ENCODE assay signal across 7 mouse cellular contexts in genomic region chr8:83652030-83652743, GRCm38 (mm10). TPM values are rescaled to one million over a fixed set of nuclear protein-coding genes. Genes with fewer than 3 reads are reported as not detected.
A peak's percentile ranks its signal among the peaks of the same experiment; 100 is the strongest.
DNase-seq lines count a peak whose midpoint lies in the region; ATAC-seq lines count a peak whose summit lies in the region.

TSS of gene Gipc1 (plus strand) at chr8:83652677.

- H3K9me3 ChIP-seq in intestine, embryonic 16.5 days (ENCODE audit: control insufficient read depth, low read length), result no peaks in the 10 kb centered on the region
- H3K9me3 ChIP-seq in midbrain, embryonic 11.5 days (ENCODE audit: control insufficient read depth, low read length), result no peaks in the 10 kb centered on the region

- H3K9ac ChIP-seq in intestine, embryonic 16.5 days (ENCODE audit: low read depth, low read length), result peak within 1 kb of the TSS; percentile 85
- H3K9ac ChIP-seq in midbrain, embryonic 11.5 days (ENCODE audit: low read length), result peak within 1 kb of the TSS; percentile 88

- H3K36me3 ChIP-seq in intestine, embryonic 16.5 days (ENCODE audit: control insufficient read depth, insufficient read depth, low read length), result no peaks in the 10 kb centered on the region
- no peaks in the 10 kb centered on the region for H3K36me3 ChIP-seq in midbrain, embryonic 11.5 days (ENCODE audit: control insufficient read depth, insufficient read depth, low read length)

- peaks cover 13% of the 10 kb centered on the region for H3K4me1 ChIP-seq in intestine, embryonic 16.5 days (ENCODE audit: control insufficient read depth, insufficient read depth, low read length)
- peaks cover 14% of the 10 kb centered on the region for H3K4me1 ChIP-seq in midbrain, embryonic 11.5 days (ENCODE audit: control insufficient read depth, insufficient read depth, low read length)

- ATAC-seq in intestine, embryonic 16.5 days, result peak; percentile 96
- ATAC-seq in midbrain, embryonic 11.5 days (ENCODE audit: low FRiP score), result peak; percentile 97

- peak within 1 kb of the TSS; percentile 80 for H3K27ac ChIP-seq in intestine, embryonic 16.5 days (ENCODE audit: low read length)
- H3K27ac ChIP-seq in midbrain, embryonic 11.5 days (ENCODE audit: low read depth, low read length), result peak within 1 kb of the TSS; percentile 80

- no peaks in the 10 kb centered on the region for H3K27me3 ChIP-seq in intestine, embryonic 16.5 days (replicated peaks; ENCODE audit: control insufficient read depth, insufficient read depth, low read length)
- H3K27me3 ChIP-seq in midbrain, embryonic 11.5 days (ENCODE audit: control insufficient read depth, insufficient read depth, low read length), result no peaks in the 10 kb centered on the region

- peak within 1 kb of the TSS; percentile 76 for H3K4me3 ChIP-seq in intestine, embryonic 16.5 days (ENCODE audit: low read length)
- peak within 1 kb of the TSS; percentile 72 for H3K4me3 ChIP-seq in midbrain, embryonic 11.5 days (ENCODE audit: low read depth, low read length)

- H3K4me2 ChIP-seq in intestine, embryonic 16.5 days (ENCODE audit: low read depth, low read length), result peak within 1 kb of the TSS; percentile 91
- H3K4me2 ChIP-seq in midbrain, embryonic 11.5 days, result peak within 1 kb of the TSS; percentile 92

- peak; percentile 96 for DNase-seq in adrenal gland, adult 8-10 months
- DNase-seq in embryo, embryonic 9.5 days (ENCODE audit: extremely low spot score), result peak; percentile 98
- peak; percentile 88 to 94 for DNase-seq in gastrocnemius, postnatal 4 days (ENCODE audit: low spot score in 2 of 2)
- DNase-seq in left cerebral cortex, postnatal 36 days (ENCODE audit: low spot score in 2 of 2), result peak; percentile 95 to 96
- peak; percentile 99 for DNase-seq in midbrain, embryonic 11.5 days (ENCODE audit: low spot score, missing footprints)
- peak; percentile 94 for DNase-seq in skeletal muscle tissue, adult 2 months (ENCODE audit: low read depth, low spot score)

- intact Hi-C loops in left cerebral cortex, postnatal 36 days (cut with DNase I), result loop anchor here (2.0 kb wide), 1 partner anchor 43 kb away; the partner anchor contains the start of gene Dnajb1

- 4% methylated on average over 49 of the region's 50 CpGs for WGBS in intestine, embryonic 16.5 days
- WGBS in midbrain, embryonic 11.5 days, result 4% methylated on average over 49 of the region's 50 CpGs

RNA-seq across cellular contexts. Expression of gene Gipc1, which starts in this region (rescaled TPM):
- total RNA-seq in adrenal gland, adult 8-10 months (2022), result 10 to 100 TPM; 35.1 to 48.0 (median 40.1) TPM
- 10 to 100 TPM; 42.5 to 51.7 TPM for total RNA-seq in gastrocnemius, postnatal 4 days (2021)
- polyA plus RNA-seq in intestine, embryonic 16.5 days (2015; fragmentation: Nextera tagmentation; extraction: Ambion mirVana), result 153 and 171 TPM in 2 replicates
- 100 to 1,000 TPM in 1 of 2 experiments, 10 to 100 TPM in 1; 89.8 to 105 TPM for total RNA-seq in left cerebral cortex, postnatal 36 days (2021)
- polyA plus RNA-seq in midbrain, embryonic 11.5 days (2014; fragmentation: Nextera tagmentation; extraction: Ambion mirVana), result 184 TPM in 2 replicates

Comparison
In these comparisons a context has a peak if more than half of its experiments do, and no peak if none do; other contexts are left out.
1. Peak in every context shown above with its lines: DNase-seq, ATAC-seq, H3K4me3 ChIP-seq and H3K27ac ChIP-seq.